Mouse (Mus musculus) small intestine, adult 2 months (tissue): ENCODE data around the gene Papss2.

Source experiments
- CTCF ChIP-seq: fragments of 200-500 bp; IDR thresholded peaks from 2 replicates; pipeline ENCODE4 v1.5.1; 2012; ENCODE audit warnings: low read depth, mild to moderate bottlenecking, control low read depth, inconsistent platforms, low read length, moderate library complexity, mixed read lengths; ENCODE audit not compliant: insufficient replicate concordance, insufficient read length; ENCODE audit errors: extremely low read depth
- POLR2A ChIP-seq: fragments of 200-500 bp; IDR thresholded peaks from 2 replicates; pipeline ENCODE4 v1.6.1; 2012; ENCODE audit warnings: low read depth, mild to moderate bottlenecking, control low read depth, inconsistent platforms, low read length, moderate library complexity

DNA sequence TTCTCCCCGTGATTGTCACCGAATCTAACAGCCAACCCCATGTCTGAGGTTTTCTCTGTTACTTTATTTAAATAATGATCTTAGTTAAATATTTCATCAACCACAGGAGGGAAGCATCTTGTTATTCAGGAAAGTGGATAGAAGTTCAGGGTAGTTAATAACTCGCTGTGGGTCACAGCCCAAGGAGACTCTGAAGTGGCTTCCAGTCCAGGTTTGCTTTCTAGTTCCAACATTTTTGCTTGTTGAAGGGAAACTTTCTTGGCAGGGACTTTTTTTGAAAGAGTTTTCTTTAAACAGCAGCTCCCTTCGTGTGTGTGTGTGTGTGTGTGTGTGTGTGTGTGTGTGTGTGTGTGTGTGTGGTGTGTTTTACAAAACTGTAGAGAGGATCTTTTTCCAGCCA lies 32.0 kb downstream of the Papss2 start:
- no peak for TF ChIP-seq POLR2A
- TF ChIP-seq CTCF: no peak
